Mouse (Mus musculus): Measurements from ENCODE around the gene Zfp536.

DNA sequence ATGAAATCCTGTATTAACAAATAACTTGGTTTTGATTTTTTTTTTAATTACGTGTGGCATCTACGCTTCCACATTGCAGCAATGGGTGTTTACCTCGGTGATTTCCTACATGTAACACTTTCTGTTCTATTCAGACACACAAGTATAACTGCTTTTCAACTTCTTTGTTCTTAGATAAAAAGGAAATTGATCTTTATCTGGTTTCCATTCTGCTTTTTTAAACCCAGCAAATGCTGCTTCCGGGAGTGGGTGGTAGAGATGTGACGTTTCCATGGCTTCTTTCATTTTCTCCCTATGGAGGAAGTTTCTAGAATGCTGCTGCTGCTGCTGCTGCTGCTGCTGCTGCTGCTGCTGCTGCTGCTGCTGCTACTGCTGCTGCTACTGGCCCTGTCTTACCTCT lies 283.1 kb downstream of the Zfp536 start:
- TF ChIP-seq POLR2A (IDR thresholded peaks at IDR 0.05; ENCODE audit: insufficient read length, low read depth) (no peak), MYOD1 (IDR thresholded peaks at IDR 0.05; ENCODE audit: control insufficient read depth in 1 of 3, insufficient read length in 2 of 3, low read depth in 2 of 3) (no peak), TCF3 (IDR thresholded peaks at IDR 0.05; ENCODE audit: insufficient read length, low read depth) (no peak), POLR2AphosphoS2 (IDR thresholded peaks at IDR 0.05; ENCODE audit: insufficient read length, low read depth) (no peak), E2F4 (IDR thresholded peaks at IDR 0.05; ENCODE audit: insufficient read depth) (no peak), MYOG (IDR thresholded peaks at IDR 0.05; ENCODE audit: control insufficient read depth in 1 of 3, insufficient read depth in 1 of 3, insufficient read length in 2 of 3, low read depth in 2 of 3) (no peak)
